Mouse (Mus musculus) large intestine, adult 2 months (tissue): ENCODE data around the gene Gper1. TPM values are rescaled to one million over a fixed set of nuclear protein-coding genes. Genes with fewer than 3 reads are reported as not detected.
"Not testable (repeated sequence)": the region's sequence is repeated elsewhere in the genome, so short reads cannot be mapped to it uniquely, and the experiment has no call there.

ENCODE experiments used
- DNase-seq: peaks from one replicate; pipeline ENCODE4 v3.0.0-alpha.2; 2012; ENCODE audit warnings: low read depth, low spot score
- WGBS: fragments of 180-500 bp; shearing (Covaris S2); methylation state at CpG from one replicate; pipeline ENCODE4 v1.1.7; 2018; 5-methylcytosine and 5-hydroxymethylcytosine counted together
- polyA plus RNA-seq: library from polyadenylated mRNA; depleted of rRNA; stranded (reverse); fragments of >200 nt; gene quantifications from 2 replicates; pipeline ENCODE4 v1.2.3, GENCODE M21; 2012

Gper1 gene
- polyA plus RNA-seq, 1 experiment: 1.7 TPM

DNA sequence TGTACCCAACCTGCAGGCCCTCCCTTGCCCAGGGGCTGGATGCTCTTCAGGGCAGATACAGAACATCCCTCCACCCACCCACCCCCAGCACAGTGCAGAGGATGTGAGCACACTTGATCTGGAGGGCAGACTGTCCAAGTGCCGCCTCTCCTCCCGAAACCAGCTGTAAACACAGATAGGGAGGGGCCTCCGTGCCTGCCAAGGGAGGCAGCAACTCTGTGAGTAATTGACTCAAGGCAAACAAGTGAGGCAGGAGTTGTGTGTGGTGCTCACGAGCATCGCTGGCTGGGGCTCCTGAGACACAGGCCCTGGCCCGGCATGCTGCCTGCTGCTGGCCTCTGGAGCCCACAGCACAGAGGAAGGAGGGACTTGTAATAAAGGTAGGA is 33.3 kb upstream of the Gper1 start:
- 5% methylated on average over 6 of the region's 6 CpGs for whole genome bisulfite sequencing
- no peak for DNase-seq

DNA sequence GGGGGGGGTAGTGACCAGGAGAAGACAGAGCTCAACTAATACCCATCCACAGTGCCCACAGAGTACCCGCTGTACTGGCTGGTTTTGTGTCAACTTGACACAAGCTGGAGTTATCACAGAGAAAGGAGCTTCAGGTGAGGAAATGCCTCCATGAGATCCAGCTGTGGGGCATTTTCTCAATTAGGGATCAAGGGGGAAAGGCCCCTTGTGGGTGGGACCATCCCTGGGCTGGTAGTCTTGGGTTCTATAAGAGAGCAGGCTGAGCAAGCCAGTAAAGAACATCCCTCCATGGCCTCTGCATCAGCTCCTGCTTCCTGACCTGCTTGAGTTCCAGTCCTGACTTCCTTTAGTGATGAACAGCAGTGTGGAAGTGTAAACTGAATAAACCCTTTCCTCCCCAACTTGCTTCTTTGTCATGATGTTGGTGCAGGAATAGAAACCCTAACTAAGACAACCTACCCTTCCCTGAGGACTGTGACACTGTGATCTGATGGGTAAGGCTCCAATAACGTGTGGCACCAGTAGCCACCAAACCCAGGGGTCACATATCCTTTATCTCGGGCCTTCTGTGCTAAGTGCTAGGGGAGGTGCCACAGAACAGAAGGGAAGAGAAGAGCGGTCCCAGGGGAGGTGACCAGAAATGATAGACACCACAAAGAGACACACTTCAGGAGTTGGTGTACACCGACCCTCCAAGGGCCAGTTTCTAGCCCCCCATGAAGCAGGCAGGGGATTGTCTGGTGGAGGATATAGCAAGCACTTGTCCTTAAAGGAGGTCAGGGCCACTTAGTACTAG is 32.4 kb upstream of the Gper1 start:
- 86% methylated on average over 5 of the region's 5 CpGs for WGBS
- not testable (repeated sequence) for DNase-seq

DNA sequence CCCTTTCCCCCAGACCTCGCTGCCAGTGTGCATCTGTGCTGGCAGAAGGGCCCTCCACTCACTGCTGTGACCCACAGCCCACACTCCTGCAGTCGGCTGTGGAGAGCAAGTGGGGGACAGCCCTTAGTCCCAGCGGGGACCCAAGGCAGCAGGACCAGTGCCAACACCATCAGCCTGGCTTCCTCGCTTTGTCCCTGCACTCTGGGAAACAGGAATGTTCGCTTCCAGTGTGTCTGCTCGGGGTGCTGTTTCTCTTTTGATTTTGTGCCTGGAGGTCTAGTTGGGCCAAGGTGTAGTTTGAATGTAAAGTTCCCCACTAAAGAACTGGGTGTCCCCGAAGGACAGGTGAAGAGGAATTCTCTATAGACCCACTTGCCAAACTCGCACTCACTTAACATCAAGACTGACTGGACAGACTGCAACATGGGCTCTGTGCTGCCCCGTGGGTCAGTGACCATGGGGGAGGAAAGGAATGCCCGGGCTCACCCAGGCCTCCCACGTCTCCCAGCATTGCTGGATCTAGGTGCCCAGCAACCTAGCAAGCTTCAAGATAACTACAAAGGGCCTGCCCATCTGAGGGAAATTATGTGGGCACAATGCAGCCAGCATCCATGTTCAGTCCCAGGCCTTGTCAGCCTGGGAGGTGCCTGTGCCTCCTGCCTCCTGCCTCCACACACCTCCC is 31.5 kb upstream of the Gper1 start:
- WGBS: 85% methylated on average over 11 of the region's 11 CpGs
- DNase-seq: no peak

DNA sequence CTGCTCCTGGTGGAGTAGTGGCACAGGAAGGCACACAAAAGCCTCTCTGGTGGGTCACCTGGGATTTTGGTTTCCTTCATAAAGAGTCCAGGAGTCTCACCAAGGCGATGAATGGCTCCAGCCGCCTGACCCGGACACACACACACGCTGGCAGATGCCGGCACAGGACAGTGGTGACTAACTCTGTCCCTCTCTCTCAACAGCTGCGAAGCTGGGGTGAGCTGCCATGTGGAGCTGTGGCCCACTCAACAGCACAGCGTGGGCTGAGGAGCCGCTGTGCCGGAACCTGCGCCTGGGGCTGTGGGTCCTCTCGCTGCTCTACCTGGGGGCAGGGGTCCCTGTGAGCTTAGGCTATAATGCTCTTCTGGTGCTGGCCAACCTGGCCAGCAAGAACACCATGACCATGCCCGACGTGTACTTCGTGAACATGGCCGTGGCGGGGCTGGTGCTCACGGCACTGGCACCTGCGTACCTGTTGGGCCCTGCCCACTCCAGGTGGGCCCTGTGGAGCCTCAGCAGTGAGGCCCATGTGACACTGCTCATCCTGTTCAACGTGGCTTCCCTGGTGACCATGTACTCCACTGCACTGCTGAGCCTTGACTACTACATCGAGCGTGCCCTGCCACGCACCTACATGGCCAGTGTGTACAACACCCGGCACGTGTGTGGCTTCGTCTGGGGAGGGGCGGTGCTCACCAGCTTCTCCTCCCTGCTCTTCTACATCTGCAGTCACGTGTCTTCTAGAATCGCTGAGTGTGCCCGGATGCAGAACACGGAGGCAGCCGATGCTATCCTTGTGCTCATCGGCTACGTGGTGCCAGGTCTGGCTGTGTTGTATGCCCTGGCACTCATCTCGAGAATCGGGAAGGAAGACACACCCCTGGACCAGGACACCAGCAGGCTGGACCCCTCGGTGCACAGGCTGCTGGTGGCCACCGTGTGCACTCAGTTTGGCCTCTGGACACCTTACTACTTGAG is 30.4 kb upstream of the Gper1 start:
- 92% methylated on average over 37 of the region's 37 CpGs for WGBS
- DNase-seq: no peak

DNA sequence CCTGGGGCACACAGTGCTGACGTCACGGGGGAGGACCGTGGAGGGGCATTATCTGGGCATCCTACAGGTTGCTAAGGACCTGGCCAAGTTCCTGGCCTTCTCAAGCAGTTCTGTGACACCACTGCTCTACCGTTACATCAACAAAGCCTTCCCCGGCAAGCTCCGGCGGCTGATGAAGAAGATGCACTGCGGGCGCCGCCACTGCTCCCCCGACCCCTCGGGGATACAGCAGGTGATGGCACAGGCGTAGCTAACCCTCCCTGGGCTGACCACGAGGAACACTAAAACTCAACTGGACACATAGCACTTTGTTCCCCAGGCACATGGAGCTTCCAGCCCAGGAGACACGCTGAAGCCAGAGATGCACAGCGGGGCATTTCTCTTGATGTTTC is 29.8 kb upstream of the Gper1 start:
- 92% methylated on average over 16 of the region's 16 CpGs for WGBS
- DNase-seq: no peak

DNA sequence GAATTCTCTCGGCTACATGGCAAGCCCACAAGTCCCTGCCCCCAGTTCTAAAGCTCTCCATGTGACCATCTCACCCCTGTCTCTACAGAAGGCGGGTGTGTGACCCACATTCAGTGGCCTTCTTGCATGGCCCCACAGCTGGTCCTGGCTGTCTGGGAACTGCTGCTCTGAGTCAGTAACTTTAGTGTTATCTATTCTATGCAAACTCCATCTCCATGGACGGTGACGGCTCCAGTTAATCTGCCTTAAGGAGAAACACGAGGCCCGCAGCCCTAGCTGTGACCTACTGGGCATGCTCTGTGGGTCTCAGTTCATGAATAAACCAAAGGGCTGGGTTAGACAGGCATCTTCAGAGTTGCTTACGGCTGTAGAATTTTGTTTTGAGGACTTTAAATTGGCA is 28.6 kb upstream of the Gper1 start:
- DNase-seq: no peak
- WGBS: 82% methylated on average over 7 of the region's 7 CpGs

DNA sequence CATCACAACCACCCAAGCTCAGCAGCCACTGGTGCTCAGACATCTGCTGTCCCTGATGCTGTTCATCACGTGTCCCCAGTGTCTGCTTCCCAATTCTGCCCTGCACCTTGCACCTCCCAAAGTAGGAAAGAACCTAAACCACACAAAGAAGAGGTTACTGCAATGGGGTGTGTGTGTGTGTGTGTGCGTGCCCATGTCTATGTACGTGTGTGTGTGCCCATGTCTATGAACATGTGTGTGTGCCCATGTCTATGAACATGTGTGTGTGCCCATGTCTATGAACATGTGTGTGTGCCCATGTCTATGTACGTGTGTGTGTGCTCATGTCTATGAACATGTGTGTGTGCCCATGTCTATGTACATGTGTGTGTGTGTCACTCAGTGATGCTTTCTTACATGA is 27.4 kb upstream of the Gper1 start:
- WGBS: 85% methylated on average over 4 of the region's 4 CpGs
- no peak for DNase-seq

DNA sequence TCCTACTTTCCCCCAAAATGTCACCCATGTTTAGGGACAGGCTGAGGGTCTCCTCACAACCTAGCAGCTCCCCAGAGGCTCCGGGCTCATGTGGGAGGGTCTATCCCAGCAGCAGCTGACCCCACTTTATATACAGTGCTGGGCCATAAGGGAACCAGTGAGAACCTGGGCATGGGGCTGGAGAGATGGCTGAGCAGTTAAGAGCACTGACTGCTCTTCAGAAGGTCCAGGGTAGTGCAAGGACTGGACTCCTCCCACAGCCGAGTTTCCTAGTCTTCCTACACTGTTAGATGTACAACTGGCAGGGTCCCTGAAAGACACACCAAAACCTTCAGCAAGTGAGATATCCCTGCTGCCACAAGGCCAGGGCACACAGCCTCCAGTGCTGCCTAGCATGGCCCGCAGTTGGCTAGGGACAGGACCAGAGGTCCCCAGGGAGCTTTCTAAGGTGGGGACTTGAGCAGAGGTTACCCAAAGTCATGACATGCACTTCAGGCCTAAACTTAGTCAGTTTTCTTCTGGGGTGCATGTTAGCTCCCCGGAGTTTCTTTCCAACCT is 25.5 kb upstream of the Gper1 start:
- DNase-seq: no peak
- 85% methylated on average over 4 of the region's 4 CpGs for WGBS

DNA sequence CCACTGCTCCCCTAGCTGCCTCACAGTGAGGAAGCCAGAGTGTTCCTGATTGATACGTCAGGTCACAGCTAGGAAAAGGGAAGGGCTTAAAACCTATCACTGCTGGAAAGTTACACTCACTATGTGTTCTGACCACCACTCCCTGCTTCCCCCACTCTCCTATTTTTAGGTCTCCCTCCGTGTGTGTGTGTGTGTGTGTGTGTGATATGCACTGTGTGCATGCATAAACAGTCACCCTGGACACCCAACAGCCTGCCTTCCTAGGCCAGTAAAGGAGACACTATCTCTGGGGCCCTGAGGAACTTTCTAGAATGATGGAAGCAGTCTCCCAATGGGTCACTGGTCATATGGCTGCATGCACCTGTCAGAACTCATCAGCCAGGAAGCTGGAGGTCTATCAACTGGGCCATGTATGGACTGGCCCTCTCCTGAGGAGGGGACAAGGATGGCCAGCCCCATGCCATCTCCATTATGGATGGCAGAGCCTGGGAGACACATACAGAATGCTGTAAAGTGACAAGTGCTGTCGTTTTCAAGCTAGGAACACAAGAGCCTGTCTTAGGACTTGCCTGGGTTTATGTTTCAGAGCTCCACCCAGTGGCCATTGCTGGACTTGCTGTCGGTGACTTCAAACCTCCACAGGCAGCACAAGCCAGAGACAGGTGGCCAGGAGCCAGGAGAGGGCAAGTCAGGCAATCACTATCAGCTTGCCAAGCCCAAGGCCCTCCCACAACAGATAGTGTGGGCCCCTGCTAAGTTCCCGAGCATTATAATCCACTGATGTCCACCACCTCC is 24.8 kb upstream of the Gper1 start:
- peak; percentile 89 for DNase-seq
- 34% methylated on average over 5 of the region's 5 CpGs for WGBS

DNA sequence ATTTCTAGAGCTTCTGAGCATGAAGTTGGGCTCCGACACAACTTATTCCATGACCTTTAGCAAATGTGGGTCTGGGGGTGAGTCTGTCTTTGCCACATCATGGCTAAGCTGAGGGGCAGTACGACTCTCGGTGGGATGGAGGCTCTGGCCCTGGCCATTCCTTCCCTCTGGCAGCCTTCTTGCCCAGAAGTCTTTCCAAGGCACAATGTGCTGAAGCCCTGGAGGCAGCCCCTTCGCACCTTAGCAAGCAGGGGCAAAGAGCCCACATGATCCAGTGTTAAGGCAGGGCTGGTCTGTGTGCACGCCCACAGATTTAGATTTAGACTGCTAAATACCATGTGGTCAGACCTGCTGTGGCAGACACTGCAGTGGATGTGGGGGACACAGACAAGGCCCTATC is 24.2 kb upstream of the Gper1 start:
- no peak for DNase-seq
- WGBS: 64% methylated on average over 5 of the region's 5 CpGs

DNA sequence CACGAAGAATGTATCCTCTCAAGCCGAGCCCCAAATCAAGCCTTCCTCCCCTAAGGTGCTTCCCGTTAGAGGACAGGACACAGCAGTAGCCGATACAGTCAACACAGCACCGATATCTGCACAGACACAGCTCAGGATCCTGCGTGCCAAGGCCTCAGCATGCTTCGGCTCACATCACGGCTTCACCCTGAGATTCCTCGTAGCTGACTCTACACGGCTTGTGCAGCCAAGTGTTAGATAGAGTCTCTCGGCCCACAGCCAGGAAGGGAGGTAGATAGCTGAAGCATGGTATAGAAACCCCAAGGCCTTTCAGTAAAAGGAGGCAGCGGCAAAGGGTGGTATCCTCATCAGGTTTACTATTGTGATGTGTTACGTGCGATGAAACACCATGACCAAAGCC is 23.0 kb upstream of the Gper1 start:
- 88% methylated on average over 14 of the region's 14 CpGs for WGBS

DNA sequence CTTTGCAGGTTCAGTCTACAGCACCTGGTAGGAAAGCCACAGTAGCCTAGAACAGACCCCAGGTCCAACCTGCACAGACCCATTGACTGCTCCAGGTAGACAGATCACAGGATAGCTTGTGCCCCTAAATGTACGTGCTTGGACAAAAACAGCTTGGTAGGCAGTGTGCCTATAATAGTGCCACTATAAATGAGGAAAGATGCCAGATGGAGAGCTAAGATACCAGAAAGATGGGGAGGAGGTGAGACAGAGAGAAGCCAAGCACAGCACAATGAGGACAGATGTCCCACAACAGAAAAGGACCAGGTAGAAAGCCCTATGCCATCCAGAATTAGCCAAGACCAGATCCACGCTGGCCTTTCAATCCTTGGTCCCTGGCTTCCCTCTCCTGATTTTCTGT is 20.8 kb upstream of the Gper1 start:
- 99% methylated on average over 2 of the region's 2 CpGs for WGBS
- no peak for DNase-seq

More for the DNA sequence above, 23.0 kb upstream of the Gper1 start:
- DNase-seq: no peak

DNA sequence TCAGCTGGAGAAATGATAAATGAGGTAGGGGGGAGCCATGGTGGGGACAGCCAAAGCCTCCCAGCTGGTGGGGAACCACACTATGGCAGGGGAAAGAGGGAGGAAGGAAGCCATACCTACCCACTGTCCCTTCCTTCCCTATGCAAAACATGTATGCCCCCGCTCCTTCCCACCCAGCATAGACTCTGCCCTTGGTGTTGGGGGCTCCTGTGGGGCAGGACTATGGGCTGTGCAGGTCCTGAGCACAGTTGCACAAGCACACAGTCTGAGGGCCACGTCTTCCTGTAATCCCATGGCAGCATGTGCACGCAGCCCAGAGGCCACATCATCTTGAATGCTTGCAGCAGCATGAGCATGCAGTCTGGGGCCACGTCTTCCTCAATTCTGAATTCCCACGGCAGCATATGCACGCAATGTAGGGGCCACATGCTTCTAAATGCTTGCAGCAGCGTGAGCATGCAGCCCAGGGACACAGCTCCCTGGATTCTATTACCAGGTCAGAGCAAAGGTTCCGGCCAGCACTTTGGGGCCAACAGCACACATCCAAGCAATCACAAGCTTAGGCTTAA is 19.2 kb upstream of the Gper1 start:
- WGBS: 87% methylated on average over 8 of the region's 8 CpGs

DNA sequence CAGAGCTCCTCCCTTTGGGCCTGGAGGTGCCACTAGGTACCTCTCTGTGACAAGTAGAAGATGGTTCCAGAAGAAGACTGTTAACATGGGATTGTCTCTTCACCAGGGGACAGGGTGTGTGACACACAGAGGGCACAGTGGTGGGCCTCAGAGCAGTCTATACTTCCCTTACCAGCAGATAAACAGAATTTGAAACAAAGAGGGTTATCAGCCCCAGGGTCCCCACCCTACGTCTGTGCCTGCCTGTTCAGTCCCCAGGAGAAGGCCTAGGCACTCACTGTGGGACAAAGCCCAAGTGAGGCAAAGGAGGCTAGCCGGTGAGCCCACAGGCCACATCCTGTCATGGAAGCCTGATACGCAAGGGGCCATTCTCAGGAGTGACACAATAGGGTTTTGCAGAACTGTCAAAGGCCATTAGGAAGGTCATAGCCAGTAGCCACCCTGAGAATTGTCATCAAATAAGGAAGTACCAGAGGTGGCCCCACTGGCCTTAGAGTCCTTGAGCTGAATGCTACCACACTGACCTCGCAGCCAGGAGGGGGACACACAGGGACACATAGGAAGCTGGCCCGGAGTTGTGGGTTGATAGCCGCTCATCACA is 18.1 kb upstream of the Gper1 start, which contains the start of gene C130050O18Rik:
Gene C130050O18Rik (plus strand): TSS at position 480 of the 601 bp plus-strand sequence.
- WGBS: 86% methylated on average over 6 of the region's 6 CpGs
- DNase-seq: no peak

More for the DNA sequence above, 19.2 kb upstream of the Gper1 start:
- DNase-seq: no peak

DNA sequence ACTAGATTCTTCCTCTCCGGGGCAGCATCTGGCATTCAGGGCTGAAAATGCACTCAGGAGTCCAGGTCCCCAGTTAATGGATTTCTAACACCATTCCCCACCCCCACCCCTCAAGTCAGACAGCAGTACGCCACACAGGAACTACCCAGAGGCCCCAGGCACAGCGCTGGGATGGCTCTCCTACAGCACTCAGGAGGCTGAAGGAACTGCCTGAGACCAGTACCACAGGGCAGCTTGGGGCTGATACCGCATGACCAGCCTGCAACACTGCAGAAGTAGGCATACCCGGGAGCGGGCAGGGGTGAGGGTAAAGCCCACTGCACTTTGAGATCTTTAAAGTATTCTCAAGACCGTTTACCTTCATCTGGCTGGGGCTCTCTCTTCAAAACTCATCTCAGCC is 17.5 kb upstream of the Gper1 start:
- no peak for DNase-seq
- WGBS: 76% methylated on average over 7 of the region's 7 CpGs

DNA sequence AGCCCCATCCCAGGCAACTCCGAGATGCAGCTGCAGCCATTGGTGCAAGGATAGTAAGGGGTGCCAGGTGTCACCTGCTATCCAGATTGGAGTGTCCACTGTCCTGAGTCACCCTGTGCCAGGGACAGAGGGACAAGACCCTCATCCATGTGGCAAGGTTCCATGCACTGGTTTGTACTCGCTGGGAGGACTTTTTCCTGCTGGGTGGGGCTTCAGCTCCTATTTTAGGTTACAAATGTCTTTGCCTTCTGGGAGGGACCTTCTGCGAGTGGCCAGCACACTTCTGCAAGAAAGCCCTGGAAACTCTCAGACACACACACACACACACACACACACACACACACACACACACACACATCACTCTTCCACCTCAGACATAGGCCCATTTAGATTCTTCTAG is 17.0 kb upstream of the Gper1 start:
- 68% methylated on average over 3 of the region's 3 CpGs for WGBS
- DNase-seq: no peak

DNA sequence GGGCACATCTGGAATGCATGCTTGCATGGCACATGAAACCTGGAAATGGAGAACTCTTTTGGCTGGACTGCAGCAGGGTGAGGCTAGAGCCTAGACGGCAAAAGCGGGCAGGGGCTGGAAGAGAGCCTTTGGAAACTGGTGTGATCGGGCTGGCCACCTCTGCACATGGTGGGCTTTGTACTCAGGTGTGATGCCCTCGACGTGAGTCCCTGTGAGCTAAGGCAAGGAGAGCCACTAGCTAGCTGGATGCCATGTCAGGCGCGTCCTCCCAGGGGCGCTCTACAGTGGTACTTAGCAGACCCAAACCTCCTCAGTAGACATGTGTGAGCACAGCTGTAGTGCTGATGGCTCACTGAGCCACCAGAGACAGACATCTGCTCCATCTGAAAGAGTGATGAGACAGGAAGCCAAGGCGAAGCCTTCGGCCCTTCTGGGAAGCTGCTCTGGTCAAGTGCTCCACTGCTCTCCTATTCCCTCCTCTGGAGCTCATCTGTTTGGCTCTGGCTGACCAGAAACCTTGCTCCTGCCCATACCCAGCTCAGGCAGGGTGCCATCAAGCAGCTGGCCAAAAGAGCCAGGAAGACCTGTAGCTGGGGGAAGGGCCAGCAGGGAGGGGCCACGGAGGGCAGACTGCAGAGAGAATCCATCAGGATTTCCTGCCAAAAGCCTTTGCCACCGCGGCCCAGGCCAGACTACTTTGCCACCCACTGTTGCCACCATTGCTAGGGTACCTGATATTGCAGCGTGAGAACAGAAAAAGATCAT is 15.6 kb upstream of the Gper1 start:
- WGBS: 85% methylated on average over 14 of the region's 14 CpGs
- no peak for DNase-seq

DNA sequence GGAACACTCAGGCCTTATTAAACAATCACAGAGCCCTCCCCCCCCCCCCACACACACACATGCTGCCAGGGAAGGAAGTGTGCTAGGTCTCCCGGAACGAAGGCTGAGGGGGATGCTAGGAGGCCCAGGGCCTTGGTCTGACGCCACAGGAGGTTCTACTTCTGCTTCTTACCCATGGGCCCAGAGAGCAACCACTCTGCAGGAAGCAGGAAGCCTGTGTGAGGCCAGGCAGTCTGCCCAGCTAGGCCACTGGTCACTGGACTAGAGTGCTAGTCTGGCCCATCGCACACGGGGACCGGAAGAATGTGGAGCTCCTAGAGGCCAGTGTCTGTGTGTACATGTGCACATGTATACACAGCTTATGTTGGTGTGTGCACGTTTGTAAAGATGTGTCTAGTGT is 14.4 kb upstream of the Gper1 start:
- no peak for DNase-seq
- WGBS: 76% methylated on average over 7 of the region's 7 CpGs
